Mouse (Mus musculus) forebrain, embryonic 14.5 days (tissue): ENCODE data around the gene Mr1. TPM values are rescaled to one million over a fixed set of nuclear protein-coding genes. Genes with fewer than 3 reads are reported as not detected.

ENCODE experiments used
- ATAC-seq: fragments of 200-750 bp; cut with Nextera tagmentation; 2 replicates; pipeline ENCODE4 v1.8.0; 2017; ENCODE audit warnings: mild to moderate bottlenecking, moderate library complexity
- DNase-seq: peaks from one replicate; pipeline ENCODE4 v3.0.0-alpha.2; 2015; ENCODE audit warnings: low spot score
- H3K27ac ChIP-seq: fragments of 300-500 bp; sonication (generic); 2 replicates; pipeline ENCODE4 v1.5.1; 2014; ENCODE audit warnings: low read depth, mild to moderate bottlenecking, control low read depth, low read length, moderate library complexity
- H3K27me3 ChIP-seq: fragments of 300-500 bp; sonication (generic); replicated peaks from 2 replicates; pipeline ENCODE4 v1.6.1; 2014; ENCODE audit warnings: low read length, control low read depth, mixed read lengths; ENCODE audit not compliant: control insufficient read depth, insufficient read depth
- H3K36me3 ChIP-seq: fragments of 300-500 bp; sonication (generic); 2 replicates; pipeline ENCODE4 v1.6.1; 2014; ENCODE audit warnings: low read length, control low read depth; ENCODE audit not compliant: control insufficient read depth, insufficient read depth
- H3K4me1 ChIP-seq: fragments of 300-500 bp; sonication (generic); 2 replicates; pipeline ENCODE4 v1.6.1; 2014; ENCODE audit warnings: antibody characterized with exemption, low read length, control low read depth; ENCODE audit not compliant: control insufficient read depth, insufficient read depth
- H3K4me2 ChIP-seq: fragments of 300-500 bp; sonication (generic); 2 replicates; pipeline ENCODE4 v1.6.1; 2014; ENCODE audit warnings: mild to moderate bottlenecking, control low read depth, low read length
- H3K4me3 ChIP-seq: fragments of 300-500 bp; sonication (generic); 2 replicates; pipeline ENCODE4 v1.5.1; 2014; ENCODE audit warnings: low read depth, low read length, control low read depth
- H3K9ac ChIP-seq: fragments of 300-500 bp; sonication (generic); 2 replicates; pipeline ENCODE4 v1.6.1; 2014; ENCODE audit warnings: mild to moderate bottlenecking, low read length, control low read depth, moderate library complexity
- H3K9me3 ChIP-seq: fragments of 300-500 bp; sonication (generic); replicated peaks from 2 replicates; pipeline ENCODE4 v1.6.1; 2016; ENCODE audit warnings: low read length, control low read depth, mixed read lengths; ENCODE audit not compliant: control insufficient read depth
- WGBS: fragments of 180-500 bp; shearing (Covaris S2); extraction: QIAGEN DNeasy Blood & Tissue Kit; methylation state at CpG from one replicate; pipeline ENCODE4 v1.1.7; 2014; 5-methylcytosine and 5-hydroxymethylcytosine counted together
- polyA plus RNA-seq: library from polyadenylated mRNA; unstranded; fragments of >200 nt; fragmentation: Nextera tagmentation; extraction: Ambion mirVana; gene quantifications from 2 replicates; pipeline ENCODE4 v1.2.1, GENCODE M21; 2014

The Mr1 gene
- polyA plus RNA-seq, 1 experiment from 2014 or later: 1.2 TPM

GRCm38 (mm10) chr1:155093145-155093791 lies 53.3 kb downstream of the Mr1 start:
- WGBS: 24% methylated on average over 4 of the region's 4 CpGs
- no peak overlapping the region for H3K9ac ChIP-seq
- H3K4me1 ChIP-seq: peaks cover 53% of the 10 kb centered on the region
- no peaks in the 10 kb centered on the region for H3K9me3 ChIP-seq
- no peak overlapping the region for H3K4me2 ChIP-seq
- H3K36me3 ChIP-seq: peaks cover 4% of the 10 kb centered on the region; the same call in 1 of the 2 replicates
- DNase-seq (no peak), ATAC-seq (no peak)
- no peak overlapping the region for H3K4me3 ChIP-seq
- no peaks in the 10 kb centered on the region for H3K27me3 ChIP-seq
- H3K27ac ChIP-seq: peak overlapping the region; percentile 75; the same call in 1 of the 2 replicates

GRCm38 (mm10) chr1:155091842-155092800 lies 54.5 kb downstream of the Mr1 start:
- DNase-seq (peak; percentile 94), ATAC-seq (peak; percentile 85)
- H3K4me1 ChIP-seq: peaks cover 49% of the 10 kb centered on the region
- H3K27ac ChIP-seq: peak overlapping the region; percentile 75
- H3K4me3 ChIP-seq: no peak overlapping the region
- H3K9ac ChIP-seq: peak overlapping the region; percentile 18; the same call in 1 of the 2 replicates
- H3K27me3 ChIP-seq: no peaks in the 10 kb centered on the region
- peaks cover 4% of the 10 kb centered on the region; the same call in 1 of the 2 replicates for H3K36me3 ChIP-seq
- H3K9me3 ChIP-seq: no peaks in the 10 kb centered on the region
- 20% methylated on average over 13 of the region's 14 CpGs for WGBS
- peak overlapping the region; percentile 4; the same call in 1 of the 2 replicates for H3K4me2 ChIP-seq

- ATAC-seq: no peak
- no peaks in the 10 kb centered on the region for H3K27me3 ChIP-seq
- H3K9ac ChIP-seq: no peak overlapping the region
- WGBS: 78% methylated on average over 7 of the region's 7 CpGs
- H3K9me3 ChIP-seq: no peaks in the 10 kb centered on the region
- no peak for DNase-seq
- H3K36me3 ChIP-seq: peaks cover 4% of the 10 kb centered on the region; the same call in 1 of the 2 replicates
- H3K4me2 ChIP-seq: no peak overlapping the region
- peaks cover 49% of the 10 kb centered on the region for H3K4me1 ChIP-seq
- no peak overlapping the region; the same call in 1 of the 2 replicates for H3K27ac ChIP-seq
- H3K4me3 ChIP-seq: no peak overlapping the region
These were observed 55.2 kb downstream of the Mr1 start for GRCm38 (mm10) chr1:155091374-155091841.

- H3K4me3 ChIP-seq: no peak overlapping the region
- no peak overlapping the region for H3K9ac ChIP-seq
- H3K9me3 ChIP-seq: no peaks in the 10 kb centered on the region
- no peak overlapping the region for H3K27ac ChIP-seq
- no peak for ATAC-seq
- H3K4me1 ChIP-seq: peaks cover 51% of the 10 kb centered on the region
- no peaks in the 10 kb centered on the region for H3K27me3 ChIP-seq
- H3K4me2 ChIP-seq: no peak overlapping the region
- H3K36me3 ChIP-seq: peaks cover 4% of the 10 kb centered on the region; the same call in 1 of the 2 replicates
- WGBS: 91% methylated on average over 1 of the region's 1 CpGs
- DNase-seq: no peak
These were observed 55.9 kb downstream of the Mr1 start for GRCm38 (mm10) chr1:155090736-155091135.

GRCm38 (mm10) chr1:155090327-155090726 lies 56.3 kb downstream of the Mr1 start:
- ATAC-seq: no peak

GRCm38 (mm10) chr1:155088847-155089603 lies 57.6 kb downstream of the Mr1 start:
- H3K9ac ChIP-seq: no peak overlapping the region
- no peak for DNase-seq
- no peaks in the 10 kb centered on the region for H3K9me3 ChIP-seq
- H3K36me3 ChIP-seq: no peaks in the 10 kb centered on the region
- no peak for ATAC-seq
- no peak overlapping the region for H3K4me3 ChIP-seq
- no peak overlapping the region for H3K4me2 ChIP-seq
- peaks cover 56% of the 10 kb centered on the region for H3K4me1 ChIP-seq
- no peaks in the 10 kb centered on the region for H3K27me3 ChIP-seq
- 79% methylated on average over 16 of the region's 16 CpGs for WGBS
- no peak overlapping the region for H3K27ac ChIP-seq

More at GRCm38 (mm10) chr1:155090327-155090726, 56.3 kb downstream of the Mr1 start:
- 87% methylated on average over 7 of the region's 7 CpGs for WGBS
- no peak for DNase-seq
- H3K4me1 ChIP-seq: peaks cover 52% of the 10 kb centered on the region
- H3K9me3 ChIP-seq: no peaks in the 10 kb centered on the region
- peaks cover 4% of the 10 kb centered on the region; the same call in 1 of the 2 replicates for H3K36me3 ChIP-seq
- H3K27me3 ChIP-seq: no peaks in the 10 kb centered on the region
- no peak overlapping the region for H3K4me2 ChIP-seq
- H3K27ac ChIP-seq: no peak overlapping the region
- no peak overlapping the region for H3K4me3 ChIP-seq
- H3K9ac ChIP-seq: no peak overlapping the region

GRCm38 (mm10) chr1:155088046-155088445 lies 58.6 kb downstream of the Mr1 start:
- WGBS: 92% methylated on average over 4 of the region's 4 CpGs
- Histone ChIP-seq H3K4me2 (no peak overlapping the region), H3K9me3 (no peaks in the 10 kb centered on the region), H3K27me3 (no peaks in the 10 kb centered on the region), H3K4me1 (peaks cover 51% of the 10 kb centered on the region), H3K4me3 (no peak overlapping the region), H3K36me3 (no peaks in the 10 kb centered on the region), H3K9ac (no peak overlapping the region), H3K27ac (no peak overlapping the region)
- DNase-seq: no peak
- no peak for ATAC-seq

GRCm38 (mm10) chr1:155086893-155087292 lies 59.7 kb downstream of the Mr1 start:
- Histone ChIP-seq H3K9ac (peak overlapping the region; percentile 26; the same call in 1 of the 2 replicates), H3K4me3 (no peak overlapping the region), H3K9me3 (no peaks in the 10 kb centered on the region), H3K4me2 (no peak overlapping the region), H3K27me3 (no peaks in the 10 kb centered on the region), H3K4me1 (peaks cover 49% of the 10 kb centered on the region), H3K27ac (peak overlapping the region; percentile 84), H3K36me3 (no peaks in the 10 kb centered on the region)
- DNase-seq (no peak), ATAC-seq (no peak)
- 4% methylated on average over 4 of the region's 4 CpGs for WGBS
